Mouse (Mus musculus): Measurements from ENCODE around the gene Fam43a. TPM values are rescaled to one million over a fixed set of nuclear protein-coding genes. Genes with fewer than 3 reads are reported as not detected.

The Fam43a gene
- polyA plus RNA-seq, 1 experiment from 2014 or later, result 8.8 TPM

DNA sequence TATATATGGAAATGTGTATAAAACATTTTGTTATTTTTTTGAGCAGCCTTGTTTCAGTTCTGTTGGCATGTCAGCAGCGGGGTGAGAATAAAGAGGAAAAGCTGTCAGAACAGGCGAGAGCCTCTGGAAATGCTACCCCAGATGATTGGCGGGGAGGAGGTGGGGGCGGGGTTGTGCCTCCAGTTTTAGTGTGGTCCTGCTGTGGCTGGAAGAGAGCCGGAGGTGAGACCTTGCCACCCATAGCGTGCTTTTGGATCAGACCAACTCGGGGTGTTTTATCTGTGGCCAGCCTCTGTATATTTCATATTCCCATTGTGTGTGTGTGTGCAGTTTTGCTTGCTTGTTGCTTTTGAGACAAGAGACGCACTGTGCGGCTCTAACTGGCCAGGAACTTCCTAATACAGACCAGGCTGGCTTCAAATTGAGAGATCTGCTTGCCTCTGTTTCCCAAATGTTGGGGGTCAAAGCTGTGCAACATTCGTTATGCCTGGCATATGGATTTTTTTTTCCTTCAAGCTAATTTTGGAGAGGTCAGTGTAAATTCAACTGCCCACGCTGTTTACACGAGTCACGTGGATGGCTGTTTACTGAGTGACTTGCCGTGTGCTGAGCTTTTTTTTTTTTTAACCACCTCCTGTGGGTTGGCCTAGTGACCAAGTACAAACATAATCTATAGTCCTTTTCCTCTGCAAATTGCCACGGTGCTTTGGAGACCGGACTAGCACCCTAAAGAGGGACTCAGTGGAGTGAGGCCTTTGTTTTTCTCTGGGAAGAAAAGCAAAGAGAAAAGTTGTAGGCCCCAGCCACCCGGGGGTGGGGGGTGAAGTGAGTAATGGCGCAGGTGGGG, 3.4 kb downstream of the Fam43a start:
- peaks cover 5% of the 10 kb centered on the region for H3K27me3 ChIP-seq (ENCODE audit: control insufficient read depth, insufficient read depth, low read length)
- whole genome bisulfite sequencing, result 17% methylated on average over 18 of the region's 18 CpGs
- peak overlapping the region; percentile 91 for H3K4me2 ChIP-seq (ENCODE audit: low read depth, low read length)
- no peaks in the 10 kb centered on the region for H3K9me3 ChIP-seq (ENCODE audit: control insufficient read depth, low read length)
- no peak overlapping the region for H3K9ac ChIP-seq (replicated peaks; ENCODE audit: low read depth, low read length)
- no peak overlapping the region for H3K4me3 ChIP-seq (ENCODE audit: low read depth, low read length)
- H3K4me1 ChIP-seq (ENCODE audit: control insufficient read depth, insufficient read depth, low read length), result peaks cover 11% of the 10 kb centered on the region
- no peaks in the 10 kb centered on the region for H3K36me3 ChIP-seq (ENCODE audit: control insufficient read depth, insufficient read depth, low read length)
- ATAC-seq (ENCODE audit: low read depth), result no peak
- no peak overlapping the region for H3K27ac ChIP-seq (ENCODE audit: low read depth, low read length)

DNA sequence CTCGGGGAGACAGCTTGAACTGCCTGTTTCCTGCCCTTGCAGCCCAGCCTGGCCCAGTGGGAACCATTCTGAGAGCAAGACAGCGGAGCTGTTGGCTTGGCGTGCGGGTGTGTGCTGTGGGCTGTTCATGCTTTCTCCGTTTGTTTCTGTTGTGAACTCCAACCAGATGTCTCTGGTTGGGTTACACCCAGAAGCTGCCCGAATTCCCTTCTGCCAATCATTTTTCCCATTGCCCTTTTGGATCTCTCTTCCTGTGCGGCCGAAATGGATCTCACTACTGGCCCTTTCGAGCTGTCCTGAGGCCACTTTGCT, 4.0 kb downstream of the Fam43a start:
- Histone ChIP-seq H3K4me1 (ENCODE audit: control insufficient read depth, insufficient read depth, low read length) (peaks cover 11% of the 10 kb centered on the region), H3K9ac (replicated peaks; ENCODE audit: low read depth, low read length) (no peak overlapping the region), H3K9me3 (ENCODE audit: control insufficient read depth, low read length) (no peaks in the 10 kb centered on the region), H3K27me3 (ENCODE audit: control insufficient read depth, insufficient read depth, low read length) (peaks cover 5% of the 10 kb centered on the region), H3K4me2 (ENCODE audit: low read depth, low read length) (peak overlapping the region; percentile 91; the same call in 1 of the 2 replicates), H3K36me3 (ENCODE audit: control insufficient read depth, insufficient read depth, low read length) (no peaks in the 10 kb centered on the region), H3K4me3 (ENCODE audit: low read depth, low read length) (no peak overlapping the region), H3K27ac (ENCODE audit: low read depth, low read length) (no peak overlapping the region)
- 38% methylated on average over 9 of the region's 9 CpGs for whole genome bisulfite sequencing
- no peak for ATAC-seq (ENCODE audit: low read depth)

DNA sequence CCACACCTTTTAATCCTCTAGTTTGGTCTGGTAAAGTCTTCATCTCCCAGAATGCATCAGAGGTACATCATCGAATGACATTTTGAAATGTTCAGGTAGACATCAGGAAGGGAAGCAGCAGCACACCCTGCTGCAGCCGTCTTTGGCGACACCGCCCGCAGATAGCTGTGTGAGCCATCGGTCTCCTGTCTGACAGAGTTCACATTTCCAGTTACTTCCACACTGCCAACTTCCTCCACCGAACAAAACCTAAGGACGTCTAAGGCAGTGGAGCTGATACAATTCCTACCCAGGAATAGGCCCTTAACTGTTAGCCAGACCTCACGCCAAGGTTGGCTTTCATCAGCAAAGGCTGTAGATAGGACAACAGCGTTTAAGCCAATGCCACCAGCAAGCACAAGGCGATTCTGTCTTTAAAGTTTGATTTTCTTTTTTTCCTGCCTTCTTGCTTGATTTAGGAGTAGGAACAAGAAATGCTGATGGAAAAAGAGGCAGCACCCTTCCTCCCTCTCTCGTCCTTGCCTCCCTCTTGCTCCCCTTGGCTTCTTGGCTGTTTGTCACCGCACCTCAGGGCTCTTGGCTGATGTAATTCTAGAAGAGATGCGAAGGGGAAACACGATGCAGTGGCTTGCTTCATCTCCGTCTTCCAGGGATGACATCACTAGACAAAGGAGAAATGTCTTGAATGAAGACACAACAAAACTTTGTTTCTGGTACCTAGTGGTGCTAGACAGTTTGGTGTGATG, 4.7 kb downstream of the Fam43a start:
- H3K9me3 ChIP-seq (ENCODE audit: control insufficient read depth, low read length), result no peaks in the 10 kb centered on the region
- no peak overlapping the region for H3K27ac ChIP-seq (ENCODE audit: low read depth, low read length)
- no peak overlapping the region for H3K4me2 ChIP-seq (ENCODE audit: low read depth, low read length)
- H3K9ac ChIP-seq (replicated peaks; ENCODE audit: low read depth, low read length), result no peak overlapping the region
- 75% methylated on average over 16 of the region's 16 CpGs for WGBS
- H3K4me1 ChIP-seq (ENCODE audit: control insufficient read depth, insufficient read depth, low read length), result peaks cover 11% of the 10 kb centered on the region
- H3K36me3 ChIP-seq (ENCODE audit: control insufficient read depth, insufficient read depth, low read length), result no peaks in the 10 kb centered on the region
- H3K4me3 ChIP-seq (ENCODE audit: low read depth, low read length), result no peak overlapping the region
- H3K27me3 ChIP-seq (ENCODE audit: control insufficient read depth, insufficient read depth, low read length), result peaks cover 5% of the 10 kb centered on the region
- no peak for ATAC-seq (ENCODE audit: low read depth)

DNA sequence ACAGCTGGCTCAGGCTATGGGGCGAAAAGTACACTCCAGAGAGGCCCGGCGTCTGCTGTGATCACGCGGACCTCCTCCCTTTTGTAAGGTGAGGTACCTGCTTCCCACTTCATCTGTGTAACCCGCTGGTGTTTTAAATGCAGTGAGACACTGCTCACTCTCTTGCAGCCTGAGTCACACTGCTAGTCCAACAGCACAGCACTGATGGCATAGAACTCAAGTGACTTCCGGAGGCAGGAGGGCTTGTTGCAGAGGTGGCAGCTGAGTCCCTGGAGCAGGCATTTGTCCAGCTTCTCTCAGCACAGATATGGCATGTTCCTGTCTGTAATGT, 5.2 kb downstream of the Fam43a start:
- no peaks in the 10 kb centered on the region for H3K9me3 ChIP-seq (ENCODE audit: control insufficient read depth, low read length)
- peaks cover 5% of the 10 kb centered on the region for H3K27me3 ChIP-seq (ENCODE audit: control insufficient read depth, insufficient read depth, low read length)
- no peak overlapping the region for H3K9ac ChIP-seq (replicated peaks; ENCODE audit: low read depth, low read length)
- peaks cover 11% of the 10 kb centered on the region for H3K4me1 ChIP-seq (ENCODE audit: control insufficient read depth, insufficient read depth, low read length)
- H3K27ac ChIP-seq (ENCODE audit: low read depth, low read length), result no peak overlapping the region
- WGBS, result 82% methylated on average over 7 of the region's 7 CpGs
- no peak overlapping the region for H3K4me2 ChIP-seq (ENCODE audit: low read depth, low read length)
- no peaks in the 10 kb centered on the region for H3K36me3 ChIP-seq (ENCODE audit: control insufficient read depth, insufficient read depth, low read length)
- no peak for ATAC-seq (ENCODE audit: low read depth)
- H3K4me3 ChIP-seq (ENCODE audit: low read depth, low read length), result no peak overlapping the region

DNA sequence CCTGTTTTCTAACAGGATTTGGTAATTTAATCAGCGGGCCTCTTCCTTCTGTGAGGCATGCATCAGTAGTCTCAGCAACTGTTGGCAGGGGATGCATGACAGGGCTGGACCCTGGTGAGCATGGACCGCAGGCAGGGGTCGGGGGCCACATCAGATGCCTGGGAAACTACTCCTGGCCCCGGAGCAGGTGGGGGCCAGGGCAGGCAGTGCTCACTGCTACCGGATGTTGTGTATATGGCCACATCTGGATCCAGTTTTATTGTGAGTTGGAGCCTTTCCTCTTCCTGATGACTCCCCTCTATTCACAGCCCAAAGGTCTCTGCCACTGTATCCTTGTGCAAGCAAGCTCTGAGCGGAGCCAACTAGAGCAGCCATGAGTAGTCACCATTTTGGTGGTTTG, 6.0 kb downstream of the Fam43a start:
- no peak overlapping the region for H3K9ac ChIP-seq (replicated peaks; ENCODE audit: low read depth, low read length)
- peaks cover 11% of the 10 kb centered on the region for H3K4me1 ChIP-seq (ENCODE audit: control insufficient read depth, insufficient read depth, low read length)
- WGBS, result 77% methylated on average over 6 of the region's 6 CpGs
- H3K4me2 ChIP-seq (ENCODE audit: low read depth, low read length), result no peak overlapping the region
- H3K27me3 ChIP-seq (ENCODE audit: control insufficient read depth, insufficient read depth, low read length), result peaks cover 5% of the 10 kb centered on the region
- no peak for ATAC-seq (ENCODE audit: low read depth)
- no peak overlapping the region for H3K27ac ChIP-seq (ENCODE audit: low read depth, low read length)
- no peaks in the 10 kb centered on the region for H3K36me3 ChIP-seq (ENCODE audit: control insufficient read depth, insufficient read depth, low read length)
- no peaks in the 10 kb centered on the region for H3K9me3 ChIP-seq (ENCODE audit: control insufficient read depth, low read length)
- H3K4me3 ChIP-seq (ENCODE audit: low read depth, low read length), result no peak overlapping the region

DNA sequence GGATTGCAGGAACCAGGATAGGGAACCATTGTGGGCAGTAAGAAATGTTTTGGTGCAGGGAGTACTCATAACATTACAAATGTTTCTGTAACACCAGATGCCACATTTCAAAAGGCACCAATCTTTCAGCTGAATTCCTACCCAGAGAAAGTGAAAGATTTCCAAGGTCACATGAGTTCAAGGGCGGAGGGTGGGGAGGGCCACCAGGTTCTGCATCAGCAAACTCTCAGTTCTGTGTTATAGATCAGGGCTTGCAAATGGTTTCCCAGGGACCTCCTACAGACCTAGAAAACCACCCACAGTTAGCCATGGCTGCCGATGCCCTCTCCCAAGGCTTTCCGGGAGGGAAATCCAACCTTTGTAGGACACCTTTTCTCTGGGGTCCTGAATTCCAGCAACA, 8.3 kb downstream of the Fam43a start:
- no peaks in the 10 kb centered on the region for H3K9me3 ChIP-seq (ENCODE audit: control insufficient read depth, low read length)
- H3K4me3 ChIP-seq (ENCODE audit: low read depth, low read length), result no peak overlapping the region
- H3K27ac ChIP-seq (ENCODE audit: low read depth, low read length), result no peak overlapping the region
- no peak overlapping the region for H3K9ac ChIP-seq (replicated peaks; ENCODE audit: low read depth, low read length)
- no peaks in the 10 kb centered on the region for H3K36me3 ChIP-seq (ENCODE audit: control insufficient read depth, insufficient read depth, low read length)
- no peak overlapping the region for H3K4me2 ChIP-seq (ENCODE audit: low read depth, low read length)
- WGBS, result 88% methylated on average over 3 of the region's 3 CpGs
- no peaks in the 10 kb centered on the region for H3K27me3 ChIP-seq (ENCODE audit: control insufficient read depth, insufficient read depth, low read length)
- ATAC-seq (ENCODE audit: low read depth), result no peak
- peaks cover 6% of the 10 kb centered on the region for H3K4me1 ChIP-seq (ENCODE audit: control insufficient read depth, insufficient read depth, low read length)

DNA sequence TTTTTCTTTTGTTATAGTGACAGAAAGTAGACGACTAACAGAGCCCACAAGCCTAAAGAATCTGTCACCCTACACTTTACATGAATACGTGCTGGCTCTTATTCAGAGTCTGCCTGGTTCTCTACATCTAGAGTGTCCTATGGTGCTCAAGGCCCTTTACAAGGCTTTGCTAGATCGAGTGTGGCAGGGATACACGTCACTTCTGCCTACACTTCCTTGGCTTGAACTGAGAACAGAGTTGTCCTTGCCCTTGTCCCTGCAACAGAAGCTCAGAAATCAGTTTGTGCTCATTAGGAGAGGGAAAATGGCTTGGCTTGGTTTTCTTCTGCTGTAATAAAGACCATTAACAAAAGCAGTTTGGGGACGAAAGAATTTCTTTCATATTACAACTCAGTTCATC, 11.8 kb downstream of the Fam43a start:
- H3K4me3 ChIP-seq (ENCODE audit: low read depth, low read length), result no peak overlapping the region
- H3K9ac ChIP-seq (replicated peaks; ENCODE audit: low read depth, low read length), result no peak overlapping the region
- no peak overlapping the region for H3K27ac ChIP-seq (ENCODE audit: low read depth, low read length)
- 87% methylated on average over 5 of the region's 5 CpGs for WGBS
- no peaks in the 10 kb centered on the region for H3K36me3 ChIP-seq (ENCODE audit: control insufficient read depth, insufficient read depth, low read length)
- no peaks in the 10 kb centered on the region for H3K27me3 ChIP-seq (ENCODE audit: control insufficient read depth, insufficient read depth, low read length)
- ATAC-seq (ENCODE audit: low read depth), result no peak
- no peak overlapping the region for H3K4me2 ChIP-seq (ENCODE audit: low read depth, low read length)
- H3K9me3 ChIP-seq (ENCODE audit: control insufficient read depth, low read length), result no peaks in the 10 kb centered on the region
- H3K4me1 ChIP-seq (ENCODE audit: control insufficient read depth, insufficient read depth, low read length), result peaks cover 6% of the 10 kb centered on the region; the same call in 1 of the 2 replicates

DNA sequence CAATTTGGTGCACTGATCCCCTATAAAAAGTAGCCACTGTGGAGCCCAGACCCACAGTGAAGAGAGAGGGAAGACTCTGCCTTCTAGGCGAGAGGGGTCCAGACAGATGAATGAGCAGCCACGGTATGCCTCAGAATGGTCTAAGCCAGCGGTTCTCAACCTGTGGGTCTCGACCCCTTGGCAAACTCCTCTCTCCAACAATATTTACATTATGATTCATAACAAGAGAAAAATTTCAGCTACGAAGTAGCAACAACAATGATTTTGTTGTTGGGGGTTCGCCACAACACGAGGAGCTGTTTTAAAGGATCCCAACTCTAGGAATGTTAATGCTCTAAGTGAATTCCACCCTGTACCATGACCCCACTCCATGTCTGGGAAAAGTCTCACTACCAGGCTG, 13.6 kb downstream of the Fam43a start:
- Histone ChIP-seq H3K9ac (replicated peaks; ENCODE audit: low read depth, low read length) (no peak overlapping the region), H3K9me3 (ENCODE audit: control insufficient read depth, low read length) (no peaks in the 10 kb centered on the region), H3K4me1 (ENCODE audit: control insufficient read depth, insufficient read depth, low read length) (peaks cover 6% of the 10 kb centered on the region; the same call in 1 of the 2 replicates), H3K27me3 (ENCODE audit: control insufficient read depth, insufficient read depth, low read length) (no peaks in the 10 kb centered on the region), H3K4me3 (ENCODE audit: low read depth, low read length) (no peak overlapping the region), H3K36me3 (ENCODE audit: control insufficient read depth, insufficient read depth, low read length) (no peaks in the 10 kb centered on the region), H3K4me2 (ENCODE audit: low read depth, low read length) (no peak overlapping the region), H3K27ac (ENCODE audit: low read depth, low read length) (no peak overlapping the region)
- 81% methylated on average over 7 of the region's 7 CpGs for WGBS
- no peak for ATAC-seq (ENCODE audit: low read depth)

DNA sequence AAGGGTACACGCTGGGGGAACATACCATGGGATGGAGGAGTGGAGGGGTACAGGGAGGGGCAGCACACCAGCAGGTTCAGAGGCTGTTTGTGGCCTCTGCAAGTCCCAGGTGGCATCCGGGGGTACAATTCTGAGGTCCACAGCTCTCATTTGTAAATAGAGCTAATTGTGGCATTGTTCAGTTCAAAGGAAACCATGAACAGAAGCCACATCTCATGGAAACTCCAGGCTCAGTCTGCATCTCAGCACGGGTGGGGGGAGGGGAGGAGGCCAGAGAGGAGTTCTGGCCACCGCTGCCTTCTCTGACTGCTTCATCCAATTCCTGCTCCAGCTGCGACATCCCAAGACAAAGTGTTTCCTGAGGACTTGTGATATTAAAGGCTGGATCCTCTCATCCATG, 14.6 kb downstream of the Fam43a start:
- WGBS, result 6% methylated on average over 5 of the region's 5 CpGs
- Histone ChIP-seq H3K4me1 (ENCODE audit: control insufficient read depth, insufficient read depth, low read length) (peaks cover 6% of the 10 kb centered on the region; the same call in 1 of the 2 replicates), H3K4me2 (ENCODE audit: low read depth, low read length) (no peak overlapping the region), H3K9me3 (ENCODE audit: control insufficient read depth, low read length) (no peaks in the 10 kb centered on the region), H3K9ac (replicated peaks; ENCODE audit: low read depth, low read length) (no peak overlapping the region), H3K36me3 (ENCODE audit: control insufficient read depth, insufficient read depth, low read length) (no peaks in the 10 kb centered on the region), H3K4me3 (ENCODE audit: low read depth, low read length) (no peak overlapping the region), H3K27ac (ENCODE audit: low read depth, low read length) (no peak overlapping the region), H3K27me3 (ENCODE audit: control insufficient read depth, insufficient read depth, low read length) (no peaks in the 10 kb centered on the region)
- no peak for ATAC-seq (ENCODE audit: low read depth)
